Mouse (Mus musculus): Measurements from ENCODE around the gene Asic4.

Gene Asic4

DNA sequence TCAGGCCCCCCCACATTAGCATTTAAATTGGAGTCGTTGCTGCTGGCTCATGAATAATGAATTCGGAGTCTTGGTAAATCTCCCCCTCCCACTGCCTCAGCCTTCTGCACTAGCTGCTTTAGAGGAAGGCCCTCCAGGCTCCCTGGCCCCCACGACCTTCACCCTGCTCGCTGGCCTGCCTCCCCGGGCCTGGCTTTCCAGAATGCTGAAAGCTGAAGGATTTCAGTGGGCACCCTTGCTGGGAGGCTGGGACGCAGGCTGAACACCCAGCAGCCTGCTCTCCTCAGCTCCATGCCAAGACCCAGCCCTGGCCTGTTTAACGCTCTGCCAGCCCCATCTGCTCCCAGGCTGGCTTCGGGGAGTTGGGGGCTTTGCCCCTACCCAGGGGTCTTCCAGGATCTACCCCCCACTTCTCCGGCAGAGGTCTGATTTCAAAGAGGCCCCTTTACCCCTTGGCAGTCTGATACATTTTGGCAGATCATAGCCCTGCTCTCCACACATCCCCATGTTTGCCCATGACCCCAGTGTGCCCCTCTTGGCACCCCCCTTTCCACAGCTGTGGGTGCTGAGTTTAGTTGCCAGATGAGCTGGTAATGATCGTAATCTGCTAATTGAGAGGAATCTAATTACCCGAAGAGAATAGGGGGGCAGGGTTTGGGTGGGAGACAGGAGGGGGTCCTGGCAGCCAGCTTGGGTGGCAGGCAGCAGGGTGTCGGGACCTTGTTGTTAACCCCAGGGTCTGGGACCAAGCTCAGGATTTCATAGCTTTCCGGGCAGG, 6.8 kb upstream of the Asic4 start:
- in situ Hi-C loops (cut with MboI) = no loop called here

DNA sequence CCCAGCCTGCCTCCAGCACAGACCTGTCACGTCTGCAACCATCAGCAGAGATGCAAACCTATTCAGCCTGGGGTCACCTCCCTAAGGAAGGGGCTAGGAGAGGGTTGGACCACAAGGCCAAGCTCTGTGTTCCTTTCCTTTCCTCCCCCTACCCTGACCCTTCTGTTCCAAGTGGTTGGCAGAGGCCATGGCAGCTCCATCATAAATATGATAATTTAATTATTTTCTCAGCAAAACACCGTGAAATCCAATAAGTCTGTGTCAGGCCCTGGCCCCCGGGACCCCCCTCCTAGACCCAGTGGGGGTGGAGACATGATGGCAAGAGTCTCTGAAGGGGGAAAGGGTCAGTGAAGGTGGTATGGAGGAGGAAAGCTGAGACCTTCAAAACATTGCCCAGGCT, 6.0 kb upstream of the Asic4 start:
- in situ Hi-C loops (cut with MboI) = no loop called here

DNA sequence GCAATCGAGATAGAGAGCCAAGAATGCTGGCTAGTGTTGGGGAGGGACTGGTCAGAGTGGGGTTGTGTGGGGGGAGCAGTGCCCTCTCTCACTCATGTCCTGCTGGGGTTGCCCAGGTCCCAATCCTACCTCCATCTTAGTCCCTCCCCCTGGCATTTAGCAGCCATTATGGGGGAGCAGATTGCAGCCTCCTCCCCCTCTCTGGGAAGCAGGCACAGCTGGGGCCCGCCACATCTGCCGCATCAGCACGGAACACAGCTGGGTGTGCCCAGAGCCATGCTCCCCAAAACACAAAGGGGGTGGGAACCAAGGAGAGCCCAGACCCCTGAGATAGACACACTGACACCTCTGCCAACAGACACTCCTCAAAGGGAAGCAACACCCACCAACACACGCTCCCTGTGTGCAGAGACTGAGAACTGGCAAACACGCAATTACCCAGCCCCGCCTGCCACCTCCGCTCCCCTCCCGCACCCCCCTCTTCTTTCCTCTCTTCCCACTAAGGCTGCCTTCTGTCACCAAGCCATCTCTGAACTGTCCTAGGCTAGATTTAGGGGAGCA, 5.0 kb upstream of the Asic4 start:
- in situ Hi-C loops (cut with MboI) = no loop called here

DNA sequence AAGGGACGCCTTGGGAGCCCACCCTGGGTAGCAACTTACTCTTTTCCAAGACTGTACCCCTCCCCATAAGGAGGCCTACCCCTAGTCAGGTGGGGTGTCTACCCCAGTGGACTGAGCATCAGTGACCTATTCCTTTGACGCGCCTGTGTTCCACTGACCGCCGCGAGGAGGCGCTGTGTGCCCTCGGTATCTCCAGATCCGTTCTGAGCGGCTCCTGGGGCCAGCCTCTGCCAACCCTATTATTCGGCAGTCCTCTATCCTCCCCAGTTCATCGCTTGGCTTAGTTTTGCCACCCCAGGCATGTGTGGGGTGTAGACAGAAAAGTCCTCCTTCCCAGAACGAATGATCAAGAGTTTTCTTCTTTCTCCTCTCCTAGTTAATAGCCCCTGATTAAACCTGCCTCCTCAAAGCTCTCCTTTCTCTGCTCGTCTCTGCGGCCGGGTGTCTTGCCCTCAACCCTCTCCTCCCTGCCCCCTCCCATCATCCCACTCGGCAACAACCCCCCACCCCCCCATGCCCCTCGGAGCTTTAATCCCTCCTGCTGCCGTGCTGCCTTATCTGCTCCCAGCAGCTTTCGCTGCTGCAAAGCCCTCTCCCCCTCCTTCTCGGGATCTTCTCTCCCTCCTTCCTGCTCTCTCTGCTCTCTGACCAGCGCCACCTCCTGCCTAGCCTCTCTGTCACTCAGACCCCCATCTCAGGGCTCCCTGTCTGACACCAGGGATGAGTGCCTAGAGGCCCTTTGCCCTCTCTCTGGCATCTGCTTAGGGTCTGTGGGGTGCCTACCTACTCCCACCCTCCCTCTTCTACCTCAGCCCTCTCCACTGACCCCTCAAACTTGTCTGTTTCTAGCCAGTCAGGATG, 4.3 kb upstream of the Asic4 start:
- in situ Hi-C loops (cut with MboI) = no loop called here

DNA sequence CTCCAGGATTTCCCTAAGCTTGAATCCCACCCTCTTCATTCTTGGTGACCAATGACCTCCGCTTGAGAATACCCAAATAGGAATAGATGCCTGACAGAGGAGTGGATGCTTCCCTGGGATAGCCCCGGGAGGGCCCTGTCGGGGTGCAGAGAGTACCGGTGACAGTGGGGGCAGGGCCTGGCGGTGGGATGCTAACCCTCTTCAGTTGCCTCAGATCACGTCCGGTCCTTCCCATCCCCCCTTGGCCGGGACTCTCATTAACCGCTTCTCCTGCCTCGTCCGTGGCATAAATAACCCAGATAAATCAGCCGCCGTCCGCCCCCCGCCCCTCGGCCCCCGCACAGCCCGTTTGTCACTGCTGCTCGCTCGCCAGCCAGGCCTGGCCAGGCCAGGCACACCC, 3.6 kb upstream of the Asic4 start:
- in situ Hi-C loops (cut with MboI) = no loop called here

DNA sequence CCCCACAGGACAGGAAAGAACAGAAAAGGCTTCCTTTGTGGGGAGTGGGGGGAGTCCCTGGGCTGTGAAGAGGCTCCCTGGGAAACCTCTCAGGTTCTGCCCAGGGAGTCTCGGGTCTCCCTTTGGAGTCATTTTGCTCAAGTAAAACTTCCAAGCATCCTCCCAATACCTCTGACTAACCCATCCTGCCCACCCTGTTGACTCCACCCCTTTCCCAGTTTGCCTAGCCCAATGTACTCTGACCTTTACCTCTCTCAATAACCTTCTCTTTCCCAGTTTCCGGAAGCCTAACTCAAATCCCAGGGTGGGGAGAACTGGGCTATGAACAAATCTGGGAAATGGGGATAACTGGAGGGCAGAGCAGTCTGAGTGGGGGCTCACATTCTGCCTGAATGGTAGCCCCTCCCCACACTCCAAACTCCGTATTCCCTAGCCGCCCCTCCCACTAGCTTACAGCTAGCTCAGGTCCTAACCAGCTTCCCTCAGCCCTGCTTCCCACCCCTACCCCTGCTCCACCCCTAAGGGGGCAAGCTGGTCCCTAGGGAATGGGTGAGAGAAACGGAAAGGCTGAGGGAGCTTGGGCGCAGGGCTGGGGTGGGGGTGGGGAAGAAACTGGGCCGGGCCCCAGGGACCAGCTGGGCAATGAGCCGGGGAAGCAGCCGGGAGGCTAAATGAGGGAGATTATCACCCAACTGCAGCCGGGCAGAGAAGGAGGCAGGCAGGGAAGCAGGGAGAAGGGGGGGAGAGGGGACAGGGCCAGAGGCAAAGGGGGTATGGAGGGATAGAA, 2.8 kb upstream of the Asic4 start:
- in situ Hi-C loops (cut with MboI) = no loop called here

DNA sequence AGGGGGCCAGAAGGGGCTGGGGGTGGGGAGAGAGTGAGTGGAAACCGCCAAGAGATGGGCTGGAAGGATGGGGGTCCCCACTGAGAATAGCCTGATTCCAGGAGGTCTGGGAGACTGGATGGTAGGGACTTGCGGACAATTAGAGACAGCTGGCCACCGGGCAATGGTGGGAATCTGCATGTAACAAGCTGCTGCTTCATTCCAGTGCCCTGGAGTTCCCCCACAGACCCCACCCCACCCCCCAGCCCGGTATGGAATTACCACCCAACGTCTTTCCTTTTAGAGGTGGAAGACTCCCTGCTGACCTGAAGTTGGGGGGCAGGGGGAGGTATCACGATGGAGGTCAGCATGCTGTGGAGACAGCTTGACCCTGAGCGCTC, 2.2 kb upstream of the Asic4 start:
- in situ Hi-C loops (cut with MboI) = no loop called here

DNA sequence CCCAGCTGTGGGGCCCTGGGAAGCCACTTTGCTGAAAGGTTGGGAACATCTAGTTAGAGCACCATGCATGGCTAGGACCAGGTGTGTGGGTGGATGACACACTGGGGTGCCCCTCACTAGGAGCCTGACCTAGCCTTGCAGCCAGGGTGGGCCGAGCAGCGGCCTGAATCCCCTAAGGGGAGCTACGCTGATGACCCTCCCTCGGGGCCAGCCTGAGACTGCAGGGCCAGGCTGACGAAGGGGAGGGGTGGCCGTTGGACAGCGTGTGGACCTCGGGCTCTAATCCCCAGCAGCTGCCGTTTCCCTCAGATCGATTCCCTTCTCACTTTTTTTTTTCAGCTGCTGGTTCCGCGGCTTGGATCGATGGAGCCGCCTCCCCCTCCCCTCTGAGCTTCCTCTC, 1.3 kb upstream of the Asic4 start:
- in situ Hi-C loops (cut with MboI) = no loop called here

DNA sequence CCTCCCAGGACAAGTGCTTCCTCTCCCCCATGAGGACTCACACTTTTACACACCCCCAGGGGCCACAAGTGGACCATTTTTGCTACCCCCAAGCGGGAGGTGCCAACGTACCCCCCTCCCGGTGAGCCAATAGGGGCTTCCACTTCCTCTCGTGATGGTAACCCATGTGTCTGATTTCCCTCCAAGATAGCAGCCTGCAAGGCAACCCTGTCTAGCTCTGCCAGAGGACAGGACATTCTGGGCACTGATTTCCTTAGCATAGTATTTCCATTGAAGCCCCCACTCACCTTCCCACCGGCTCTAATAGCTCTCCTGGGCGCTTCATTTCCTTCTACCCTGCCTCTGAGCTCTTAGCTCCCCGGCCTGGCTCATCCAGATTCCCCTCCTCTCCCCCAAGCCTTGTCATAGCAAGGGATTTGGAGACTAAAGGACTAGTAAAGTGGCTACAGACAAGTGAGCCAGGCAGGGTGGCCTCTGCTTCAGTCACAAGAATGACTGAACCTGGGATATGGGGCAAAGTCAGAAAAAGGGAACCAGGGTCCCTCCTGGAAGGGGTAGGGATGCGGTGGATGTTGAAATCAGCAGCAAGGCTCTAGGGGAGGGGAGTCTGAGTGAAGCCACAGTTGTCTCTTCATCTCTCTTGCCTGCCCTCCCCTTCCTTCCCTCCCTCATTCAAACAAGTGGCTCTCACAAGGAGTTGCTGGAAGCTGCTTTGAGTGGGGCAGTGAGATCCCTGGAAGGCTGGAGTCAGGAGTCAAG, 680 bp upstream of the Asic4 start:
- in situ Hi-C loops (cut with MboI) = no loop called here

DNA sequence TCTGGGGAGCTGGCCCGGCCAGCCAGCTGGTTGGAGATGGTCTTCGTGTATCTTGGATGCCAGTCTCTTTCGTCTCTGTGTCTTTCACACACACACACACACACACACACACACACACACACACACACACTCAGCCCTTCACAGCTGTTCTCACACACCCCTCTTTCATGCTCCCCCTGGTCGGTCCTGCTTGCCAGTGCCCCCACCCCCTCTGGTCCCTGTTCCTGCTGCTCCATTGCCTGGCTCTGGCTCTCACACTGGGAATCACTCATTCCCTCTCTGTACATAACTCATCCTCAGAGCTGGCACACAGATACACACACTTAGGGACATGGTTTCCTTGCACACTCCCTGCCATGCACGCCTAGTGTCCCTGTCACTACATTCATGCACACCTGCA, 1.7 kb downstream of the Asic4 start:
- in situ Hi-C loops (cut with MboI) = no loop called here

DNA sequence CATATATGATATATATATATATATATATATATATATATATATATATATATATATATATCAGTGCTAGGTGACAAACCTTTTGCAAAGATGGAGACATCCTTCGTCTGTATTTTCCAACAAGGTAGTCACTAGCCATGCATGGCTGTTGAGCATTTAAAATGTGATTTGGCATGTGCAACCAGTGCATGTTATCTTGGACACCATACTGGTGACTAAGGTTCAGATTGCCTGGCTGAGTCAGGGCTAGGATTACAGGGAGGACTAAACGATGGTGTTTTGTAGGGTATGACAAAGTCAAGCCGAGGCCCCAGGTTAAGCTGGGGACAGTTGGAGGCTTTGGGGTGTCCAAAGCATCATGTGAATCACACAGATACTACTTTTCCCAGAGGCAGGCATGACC, 5.2 kb downstream of the Asic4 start:
- in situ Hi-C loops (cut with MboI) = no loop called here

DNA sequence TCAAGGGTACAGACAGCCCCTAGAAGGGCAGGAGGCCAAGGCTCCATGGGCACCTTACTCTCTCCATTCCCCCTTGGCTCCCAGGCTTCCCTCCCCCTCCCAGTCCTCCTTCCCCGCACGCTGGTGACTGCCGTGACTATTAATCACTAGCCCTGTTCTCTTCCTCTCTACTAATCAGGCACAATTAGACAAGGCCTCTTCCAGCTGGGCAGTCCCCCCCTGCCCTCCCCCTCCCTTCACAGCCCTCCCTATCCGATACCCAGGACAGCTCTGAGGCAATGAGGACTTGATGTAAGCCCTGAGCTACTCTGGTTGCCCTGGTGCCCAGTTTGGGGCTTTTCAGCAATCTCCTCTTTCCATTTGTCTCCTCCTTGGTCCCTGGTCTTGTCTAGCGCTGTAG, 5.7 kb downstream of the Asic4 start:
- in situ Hi-C loops (cut with MboI) = no loop called here

DNA sequence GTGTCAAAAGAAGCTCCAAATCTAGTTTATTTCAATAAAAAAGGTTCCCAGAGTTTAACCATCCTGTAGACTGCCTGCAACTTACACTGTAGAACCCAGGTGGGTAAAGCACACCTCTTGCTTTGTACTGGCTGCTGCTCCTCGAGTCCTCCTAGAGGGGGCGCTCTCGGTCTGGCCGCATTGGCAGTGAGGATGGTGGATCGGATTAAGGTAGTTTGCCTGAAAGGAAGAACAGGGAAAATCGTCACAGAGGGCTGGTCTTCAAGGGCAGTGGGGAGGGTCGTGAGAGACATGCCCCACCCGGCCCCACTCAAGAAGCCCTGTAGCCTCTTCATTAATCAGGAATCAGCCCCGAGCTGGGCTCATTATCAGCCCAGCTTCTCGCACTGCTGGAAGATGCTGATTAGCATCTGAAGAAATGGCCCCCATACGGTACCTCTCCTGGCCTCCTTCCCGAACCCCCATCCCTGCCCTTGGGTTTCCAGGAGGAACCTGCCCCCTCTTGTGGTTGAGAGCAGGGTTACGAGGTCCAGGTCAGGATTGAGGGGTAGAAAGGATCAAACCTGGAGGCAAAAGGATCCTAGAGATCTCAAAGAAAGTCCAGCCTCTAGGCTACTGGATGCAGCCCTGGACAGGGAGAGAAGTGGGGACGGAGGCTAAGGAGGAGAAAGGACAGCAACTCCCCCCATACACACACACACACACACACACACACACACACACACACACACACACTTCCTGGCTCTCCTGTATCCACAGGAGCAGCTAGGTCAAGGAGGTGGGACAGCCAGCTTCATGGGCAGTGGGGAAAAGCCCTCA, 6.7 kb downstream of the Asic4 start:
- in situ Hi-C loops (cut with MboI) = no loop called here

DNA sequence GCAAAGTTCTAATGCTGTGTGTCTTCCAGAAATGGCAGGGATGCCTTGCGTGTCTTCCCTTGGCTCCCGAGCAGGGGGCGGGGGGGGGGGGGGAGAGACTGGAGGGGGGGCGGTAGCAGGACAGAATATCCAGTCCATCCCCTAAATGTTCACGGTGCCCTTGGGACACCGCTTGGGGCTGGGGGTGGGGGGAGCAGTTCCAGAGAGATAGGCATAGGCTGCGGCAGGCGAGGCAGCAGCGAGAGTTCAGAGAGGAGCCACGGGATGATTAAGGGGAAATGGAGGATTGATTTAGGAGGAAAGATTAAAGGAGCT, 7.4 kb downstream of the Asic4 start:
- in situ Hi-C loops (cut with MboI) = no loop called here

DNA sequence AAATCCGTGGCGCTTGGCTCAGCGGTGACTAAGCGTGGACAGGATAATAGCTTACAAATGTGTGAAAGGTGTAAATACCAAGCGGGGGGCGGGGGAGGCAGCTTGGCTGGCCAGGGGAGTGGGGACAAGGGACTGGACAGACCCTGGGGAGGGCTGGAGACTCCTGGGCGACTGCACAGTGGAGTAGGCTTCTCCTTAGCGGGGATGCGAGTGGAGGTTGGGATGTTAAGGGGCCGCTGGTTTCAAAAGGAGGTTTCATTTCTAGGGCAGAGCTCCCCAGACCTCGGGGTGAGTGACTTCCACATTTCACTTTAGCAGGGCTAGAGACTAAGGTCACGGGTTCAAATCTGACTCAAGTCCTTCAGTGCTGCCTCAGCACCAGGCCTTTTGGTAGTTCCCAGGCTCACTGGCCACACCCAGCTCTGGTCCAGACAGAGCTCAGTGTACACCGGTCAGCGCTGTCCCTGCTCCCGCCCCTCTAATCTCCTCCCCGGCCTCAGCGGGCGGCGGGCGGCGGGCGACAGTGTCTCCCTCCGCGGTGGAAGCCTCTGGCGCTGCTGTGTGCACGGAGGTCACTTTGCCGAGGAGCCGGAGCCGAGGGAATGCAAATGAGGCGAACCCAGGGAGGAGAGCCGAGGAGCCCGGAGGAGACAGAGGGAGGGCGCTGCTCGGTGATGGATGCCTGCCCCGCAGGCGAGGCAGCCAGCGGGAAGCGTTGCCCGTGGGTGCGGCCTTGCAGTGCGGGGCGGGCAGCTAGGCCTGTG, 8.0 kb downstream of the Asic4 start:
- in situ Hi-C loops (cut with MboI) = no loop called here

DNA sequence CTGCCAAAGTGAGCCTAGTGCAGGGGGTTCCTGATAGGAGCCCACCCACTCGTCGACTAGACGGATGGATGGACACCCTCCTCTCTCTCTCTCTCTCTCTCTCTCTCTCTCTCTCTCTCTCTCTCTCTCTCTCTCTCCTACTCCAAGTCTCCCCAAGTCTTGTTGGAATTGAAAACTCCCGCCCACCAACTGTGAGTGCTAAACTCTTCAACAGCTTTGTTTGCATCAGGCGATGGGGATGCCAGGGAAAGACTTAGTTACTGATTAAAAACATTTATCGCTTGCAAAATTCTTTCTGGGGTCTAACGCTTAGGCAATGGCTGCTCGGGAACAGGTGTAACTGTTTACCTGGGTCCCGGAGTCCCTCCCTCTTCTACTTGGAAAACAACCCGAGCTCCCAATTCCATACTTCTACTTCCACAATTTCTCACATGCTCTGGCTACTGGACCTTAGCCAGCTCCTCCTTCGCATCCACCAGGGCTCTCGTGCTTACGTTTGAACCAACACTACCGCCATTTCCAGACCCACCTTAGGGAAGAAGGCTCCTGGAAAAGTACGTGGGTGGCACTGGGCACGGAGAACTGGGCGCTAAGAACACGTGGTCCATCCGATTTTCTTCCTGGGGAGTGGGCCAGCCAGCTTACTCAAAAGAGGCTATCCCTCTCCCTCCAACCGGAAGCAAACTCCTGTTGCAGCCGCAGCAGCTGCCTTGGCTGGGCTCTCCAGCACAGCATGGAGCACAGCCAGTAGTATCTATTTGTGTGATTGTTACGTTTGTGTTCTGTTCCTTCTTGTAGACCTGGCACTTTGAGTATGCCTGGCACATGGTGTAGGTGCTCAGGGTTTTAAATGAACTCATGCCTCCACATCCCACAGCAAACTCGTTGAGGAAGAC, 8.8 kb downstream of the Asic4 start:
- in situ Hi-C loops (cut with MboI) = no loop called here

DNA sequence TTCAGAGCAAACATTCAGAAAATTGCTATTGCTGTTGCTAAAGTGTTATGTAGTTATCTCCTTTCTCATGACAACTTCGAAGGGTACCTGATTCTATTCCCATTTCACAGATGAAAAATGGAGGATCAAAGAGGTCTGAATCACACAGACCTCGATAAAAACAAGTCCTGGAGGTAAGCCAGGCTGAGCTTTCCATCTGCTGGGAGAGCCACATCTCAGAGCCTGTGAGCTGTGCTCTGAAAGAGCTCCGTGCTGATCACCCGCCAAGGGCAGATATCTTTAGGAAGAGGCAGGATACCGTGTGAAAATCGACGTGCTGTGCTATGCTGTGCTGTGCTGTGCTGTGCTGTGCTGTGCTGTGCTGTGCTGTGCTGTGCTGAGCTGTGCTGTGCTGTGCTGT, 10.1 kb downstream of the Asic4 start:
- in situ Hi-C loops (cut with MboI) = no loop called here

DNA sequence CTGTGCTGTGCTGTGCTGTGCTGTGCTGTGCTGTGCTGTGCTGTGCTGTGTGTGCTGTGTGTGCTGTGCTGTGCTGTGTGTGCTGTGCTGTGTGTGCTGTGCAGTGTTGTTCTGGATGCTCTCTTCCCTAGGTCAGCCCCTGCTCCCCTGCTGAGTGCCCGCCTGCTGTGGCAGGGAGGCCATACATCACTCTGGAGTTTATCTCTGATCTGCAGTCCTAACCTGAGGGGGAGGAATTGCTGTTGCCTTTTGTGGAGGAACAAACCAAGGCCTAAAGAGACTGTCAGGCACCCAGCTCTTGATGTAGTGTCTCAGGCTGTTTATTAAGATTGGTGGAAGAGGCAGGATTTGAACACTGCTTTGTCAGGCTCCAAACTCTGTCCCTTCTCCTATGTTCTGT, 12.4 kb downstream of the Asic4 start:
- in situ Hi-C loops (cut with MboI) = no loop called here

DNA sequence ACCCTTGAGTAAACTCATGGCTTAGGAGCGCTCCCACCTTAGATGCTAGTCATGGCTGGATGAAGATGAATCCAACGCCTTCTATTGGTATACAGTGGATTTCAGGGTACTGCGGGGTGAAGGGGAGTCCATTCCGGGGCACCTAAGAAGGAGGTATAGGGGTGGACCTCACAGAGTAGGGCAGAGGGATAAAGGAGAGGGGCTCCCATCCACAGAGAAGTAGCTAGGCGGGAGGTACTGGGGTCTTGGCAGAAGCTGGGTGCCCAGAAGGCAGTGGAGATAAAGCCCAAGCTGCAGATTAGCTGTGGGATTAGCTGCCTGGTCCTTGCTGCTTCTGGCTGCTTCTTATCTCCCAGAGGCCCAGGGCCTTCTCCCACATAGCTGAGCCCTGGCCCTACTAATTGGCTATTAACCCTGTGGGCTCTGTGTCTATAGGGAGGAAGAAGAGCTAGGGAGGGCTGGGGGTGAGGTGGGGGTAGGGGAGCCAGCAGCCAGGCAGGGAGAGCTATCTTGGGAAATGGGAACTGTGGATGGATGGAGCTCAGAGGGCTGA, 13.5 kb downstream of the Asic4 start:
- in situ Hi-C loops (cut with MboI) = no loop called here
